Mouse (Mus musculus): ENCODE data around the gene Nabp2. TPM values are rescaled to one million over a fixed set of nuclear protein-coding genes. Genes with fewer than 3 reads are reported as not detected.

Nabp2 gene
- total RNA-seq, 2 experiments from 2014 or later = 69.5 to 72.7 TPM

- no peak for DNase-seq (ENCODE audit: low spot score in 2 of 2)
These were observed 49.5 kb downstream of the Nabp2 start for GRCm38 (mm10) chr10:128361836-128362235.

- no peak for DNase-seq (ENCODE audit: low spot score in 2 of 2)
These were observed 52.1 kb downstream of the Nabp2 start for GRCm38 (mm10) chr10:128359226-128359625.

DNA sequence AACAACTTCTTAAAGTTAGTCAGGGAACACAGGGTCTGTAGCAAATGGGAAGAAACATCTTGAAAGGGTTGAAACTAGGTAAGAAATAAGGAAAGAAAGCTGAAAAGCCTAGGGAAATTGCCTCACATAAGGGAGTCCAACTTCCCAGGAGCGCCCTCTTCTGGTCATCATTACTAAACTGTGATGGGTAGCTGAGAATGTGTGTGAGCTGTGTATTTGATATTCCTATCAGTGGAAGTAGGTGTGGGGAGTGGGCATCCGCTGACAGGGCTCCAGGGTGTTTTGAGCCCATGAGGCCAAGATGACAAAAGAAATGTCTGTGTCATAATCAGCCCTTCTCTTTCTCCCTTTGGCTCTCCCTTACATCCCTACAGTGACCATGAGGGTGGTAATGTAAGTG is 52.5 kb downstream of the Nabp2 start:
- no peak for DNase-seq (ENCODE audit: low spot score in 2 of 2)

Small RNA genes within 50 kb of the gene (microRNA-seq; reads per million reads assigned to microRNA genes)
- gene Gm25361 (not detected), gene Gm26308 (not detected), gene Mir6914 (not detected), gene Mir6915 (1.3 reads per million), gene Mir8105 (0.79 reads per million)

Other genes with a start within 250 kb of the Nabp2 start
- gene Rbms2, start 231.2 kb downstream of the Nabp2 start, total RNA-seq (2021) = 100 to 1,000 TPM in 1 of 2 experiments, 10 to 100 TPM in 1; 90.2 to 104 TPM
- 1 to 10 TPM; 4.8 to 8.2 TPM for gene Gls2, start 217.0 kb downstream of the Nabp2 start, total RNA-seq (2021)
- gene Spryd4, start 199.7 kb downstream of the Nabp2 start, total RNA-seq (2021) = 10 to 100 TPM; 23.2 to 25.9 TPM
- gene Mip, start 185.7 kb downstream of the Nabp2 start, total RNA-seq (2021) = not detected
- gene Timeless, start 179.4 kb downstream of the Nabp2 start, total RNA-seq (2021) = 10 to 100 TPM; 28.4 to 34.0 TPM
- 1 to 10 TPM in 1 of 2 experiments, not detected in 1; 4.7 TPM for gene Apon, start 157.4 kb downstream of the Nabp2 start, total RNA-seq (2021)
- gene Apof, start 142.8 kb downstream of the Nabp2 start, total RNA-seq (2021) = 10 to 100 TPM; 13.3 to 76.4 TPM
- gene Stat2, start 140.9 kb downstream of the Nabp2 start, total RNA-seq (2021) = 10 to 100 TPM; 41.5 to 45.9 TPM
- not detected for gene Il23a, start 112.7 kb downstream of the Nabp2 start, total RNA-seq (2021)
- gene Pan2, start 108.2 kb downstream of the Nabp2 start, total RNA-seq (2021) = 10 to 100 TPM; 43.6 to 45.3 TPM
- gene Cnpy2, start 89.0 kb downstream of the Nabp2 start, total RNA-seq (2021) = 100 to 1,000 TPM; 178 to 188 TPM
- gene Cs, start 73.8 kb downstream of the Nabp2 start, total RNA-seq (2021) = 100 to 1,000 TPM; 300 to 355 TPM
- 10 to 100 TPM; 48.3 to 62.1 TPM for gene Coq10a, start 42.5 kb downstream of the Nabp2 start, total RNA-seq (2021)
- 10 to 100 TPM; 71.5 to 75.1 TPM for gene Ankrd52, start 34.4 kb downstream of the Nabp2 start, total RNA-seq (2021)
- gene Slc39a5, start 10.3 kb downstream of the Nabp2 start, total RNA-seq (2021) = 10 to 100 TPM in 1 of 2 experiments, 1 to 10 TPM in 1; 5.7 to 13.2 TPM
- gene Rnf41, start 165 bp upstream of the Nabp2 start, total RNA-seq (2021) = 10 to 100 TPM; 49.9 to 50.9 TPM
- 100 to 1,000 TPM; 138 to 157 TPM for gene Smarcc2, start 47.8 kb upstream of the Nabp2 start, total RNA-seq (2021)
- 100 to 1,000 TPM; 703 to 716 TPM for gene Myl6, start 82.7 kb upstream of the Nabp2 start, total RNA-seq (2021)
- 1 to 10 TPM; 6.8 to 8.2 TPM for gene Myl6b, start 87.2 kb upstream of the Nabp2 start, total RNA-seq (2021)
- gene Esyt1, start 114.4 kb upstream of the Nabp2 start, total RNA-seq (2021) = 10 to 100 TPM; 30.3 to 34.5 TPM
- gene Zc3h10, start 136.3 kb upstream of the Nabp2 start, total RNA-seq (2021) = 10 to 100 TPM; 10.9 to 11.0 TPM
- 1,000 to 10,000 TPM; 3,532 to 3,650 TPM for gene Rpl41, start 137.8 kb upstream of the Nabp2 start, total RNA-seq (2021)
- gene Pa2g4, start 154.5 kb upstream of the Nabp2 start, total RNA-seq (2021) = 100 to 1,000 TPM; 112 to 119 TPM
- gene Erbb3, start 178.2 kb upstream of the Nabp2 start, total RNA-seq (2021) = 10 to 100 TPM in 1 of 2 experiments, 1 to 10 TPM in 1; 8.9 to 10.9 TPM
- 100 to 1,000 TPM; 935 to 938 TPM for gene Rps26, start 215.3 kb upstream of the Nabp2 start, total RNA-seq (2021)
- gene Ikzf4, start 234.5 kb upstream of the Nabp2 start, total RNA-seq (2021) = 1 to 10 TPM; 3.8 to 4.1 TPM